Mouse (Mus musculus): ENCODE measurements around the gene Usmg5.
A peak's percentile ranks its signal among the peaks of the same experiment; 100 is the strongest.

The Usmg5 gene

DNA sequence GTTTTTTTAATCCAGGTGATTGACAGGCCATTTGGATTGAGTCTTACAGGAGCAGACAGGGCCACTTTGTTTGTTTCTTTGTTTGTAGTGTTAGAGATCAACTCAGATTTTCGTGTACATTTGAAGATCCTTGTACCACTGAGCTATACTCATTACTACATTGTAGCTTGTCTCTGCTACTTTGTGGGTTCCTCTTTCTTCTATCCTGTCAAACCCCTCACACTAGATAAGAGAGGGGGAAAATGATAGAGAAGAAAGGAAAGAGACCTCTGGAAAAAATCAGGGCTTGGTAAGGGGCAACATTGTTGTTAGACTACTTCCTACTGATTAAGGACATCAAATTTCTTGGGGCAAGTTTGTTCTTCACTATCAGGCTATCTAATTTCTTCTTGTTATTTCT, 32.8 kb downstream of the Usmg5 start:
- DNase-seq (ENCODE audit: low spot score): no peak

DNA sequence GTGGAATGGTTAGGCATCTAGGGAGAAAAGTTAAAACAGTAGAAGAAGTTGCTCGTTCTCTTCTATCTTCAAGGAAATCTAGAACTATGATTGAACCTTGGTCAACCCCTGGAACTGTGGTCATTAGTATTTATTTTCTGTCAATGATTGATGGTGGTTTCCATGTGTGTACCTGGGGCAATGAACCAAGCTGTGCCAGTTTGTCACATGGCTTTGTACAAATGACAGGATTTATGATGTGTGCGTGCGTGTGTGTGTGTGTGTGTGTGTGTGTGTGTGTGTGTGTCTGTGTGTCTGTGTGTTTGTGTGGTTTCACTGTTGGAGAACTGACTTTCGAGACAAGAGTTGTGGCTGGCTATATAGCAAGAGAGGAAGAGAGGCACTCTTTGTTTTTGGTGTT, 37.0 kb downstream of the Usmg5 start:
- peak; percentile 35 for DNase-seq (ENCODE audit: low spot score)

DNA sequence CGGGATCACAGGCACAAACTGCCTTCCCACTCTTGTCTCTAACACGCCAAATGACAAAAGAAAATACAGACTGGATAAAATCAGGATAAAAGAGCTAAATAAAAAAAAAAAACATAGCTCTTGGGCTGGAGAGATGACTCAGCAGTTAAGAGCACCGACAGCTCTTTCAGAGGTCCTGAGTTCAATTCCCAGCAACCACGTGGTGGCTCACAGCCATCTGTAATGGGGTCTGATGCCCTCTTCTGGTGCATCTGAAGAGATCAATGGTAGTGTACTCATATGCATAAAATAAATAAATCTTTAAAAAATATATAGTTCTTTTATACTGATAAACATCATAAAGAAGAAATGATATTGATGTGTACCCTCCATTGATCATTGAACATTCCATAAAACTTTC, 37.5 kb downstream of the Usmg5 start:
- DNase-seq (ENCODE audit: low spot score): no peak

DNA sequence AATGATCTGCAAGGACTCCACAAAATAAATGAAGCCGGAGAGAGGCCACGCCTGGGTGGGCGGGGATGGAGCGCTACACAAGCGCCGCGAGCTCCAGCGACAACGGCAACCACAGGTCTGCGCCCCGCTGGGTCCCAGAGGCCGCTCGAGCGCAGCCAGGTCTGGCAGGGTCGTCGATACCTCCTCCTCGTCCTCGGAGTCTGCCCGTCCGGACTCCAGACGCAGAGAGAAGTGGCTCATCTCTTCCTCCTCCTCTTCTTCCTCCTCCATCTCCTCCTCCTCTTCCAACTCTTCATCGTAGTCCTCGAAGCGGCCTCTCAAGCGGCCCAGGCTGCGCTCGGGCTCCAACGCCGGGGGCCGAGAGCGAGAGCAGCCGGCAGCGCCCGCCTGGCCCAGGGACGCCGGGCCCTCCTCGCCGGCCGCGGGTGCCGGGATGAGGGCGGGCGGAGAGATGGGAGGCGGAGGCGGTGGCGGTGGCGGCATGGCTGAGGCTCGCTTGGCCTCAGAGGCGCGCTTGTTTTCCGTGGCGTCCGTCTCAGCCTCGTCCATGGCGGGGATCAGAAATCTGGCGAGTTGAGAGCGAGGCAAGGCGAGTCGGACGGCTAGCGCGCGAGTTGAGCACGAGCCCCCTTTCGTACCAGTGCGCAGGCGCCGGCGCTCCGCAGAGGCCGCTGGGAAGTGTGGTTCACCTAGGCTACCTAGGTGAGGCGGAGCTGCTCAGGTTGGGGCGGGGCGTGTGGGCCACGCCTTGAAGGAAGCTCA, 40.0 kb downstream of the Usmg5 start, which contains the start of gene Pcgf6:
Gene Pcgf6, minus strand, starts transcription at position 636 of the 762 bp plus-strand sequence.
- DNase-seq (ENCODE audit: low spot score): peak; percentile 84

DNA sequence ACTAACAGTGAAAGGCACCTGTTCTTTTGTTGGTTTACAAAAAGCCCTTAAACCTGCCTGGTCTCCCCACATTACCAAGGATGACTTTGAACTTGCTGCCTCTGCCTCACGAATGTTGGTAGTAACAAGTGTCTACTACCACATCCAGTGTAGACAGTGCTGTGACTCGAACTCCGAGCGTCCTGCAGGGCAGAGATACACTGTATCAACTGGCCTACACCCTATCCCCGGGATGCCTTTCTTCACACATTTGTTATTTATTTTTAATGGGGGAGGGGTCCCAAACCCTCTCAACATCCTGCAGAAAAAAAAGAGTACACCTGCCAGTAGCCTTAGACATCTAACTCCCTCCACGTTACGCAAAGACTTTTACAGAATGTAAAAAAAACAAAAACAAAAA, 40.6 kb downstream of the Usmg5 start:
- DNase-seq (ENCODE audit: low spot score): no peak

DNA sequence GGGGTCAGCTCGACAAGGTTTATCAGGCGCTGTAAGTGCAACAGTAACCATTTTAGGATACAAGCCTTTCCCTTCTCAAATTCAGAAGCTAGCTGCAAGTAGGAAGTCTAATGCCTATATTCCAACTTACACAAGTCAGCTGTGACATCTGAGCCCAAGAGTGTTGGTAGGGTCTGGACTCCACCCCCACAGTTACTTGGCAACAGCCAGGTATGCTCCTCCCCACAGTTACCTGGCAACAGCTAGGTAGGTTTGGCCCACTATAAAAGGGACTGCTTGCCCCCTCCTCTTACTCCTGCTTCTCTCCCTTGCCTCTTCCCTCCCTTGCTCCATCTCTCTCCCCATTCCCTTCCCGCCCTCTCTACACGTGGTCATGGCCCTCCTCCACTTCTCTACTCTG, 41.4 kb downstream of the Usmg5 start:
- DNase-seq (ENCODE audit: low spot score): no peak

DNA sequence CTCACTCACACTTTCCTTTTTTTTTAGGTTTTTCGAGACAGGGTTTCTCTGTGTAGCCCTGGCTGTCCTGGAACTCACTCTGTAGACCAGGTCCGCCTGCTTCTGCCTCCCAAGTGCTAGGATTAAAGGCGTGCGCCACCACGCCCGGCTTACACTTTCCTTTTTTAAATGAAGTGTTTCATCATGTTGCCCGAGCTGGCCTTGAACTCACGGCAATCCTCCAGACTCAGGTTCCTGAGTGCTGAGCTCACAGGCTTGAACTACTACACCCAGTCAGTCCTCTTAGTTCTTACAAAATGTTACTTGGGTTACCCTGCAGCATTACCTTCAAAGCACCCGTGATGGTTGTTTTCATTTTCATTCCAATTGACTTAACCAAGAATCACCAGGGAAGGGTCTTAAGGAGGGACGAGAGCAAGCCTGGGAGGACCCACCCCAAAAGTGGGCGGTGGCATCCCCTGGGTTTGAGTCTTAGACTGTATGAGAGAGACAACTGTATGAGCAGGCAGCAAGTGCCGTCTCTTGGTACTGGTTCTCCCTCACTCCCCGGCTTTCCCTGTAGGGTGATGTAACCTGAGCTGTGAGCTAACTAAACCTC, 43.1 kb downstream of the Usmg5 start:
- no peak for DNase-seq (ENCODE audit: low spot score)

DNA sequence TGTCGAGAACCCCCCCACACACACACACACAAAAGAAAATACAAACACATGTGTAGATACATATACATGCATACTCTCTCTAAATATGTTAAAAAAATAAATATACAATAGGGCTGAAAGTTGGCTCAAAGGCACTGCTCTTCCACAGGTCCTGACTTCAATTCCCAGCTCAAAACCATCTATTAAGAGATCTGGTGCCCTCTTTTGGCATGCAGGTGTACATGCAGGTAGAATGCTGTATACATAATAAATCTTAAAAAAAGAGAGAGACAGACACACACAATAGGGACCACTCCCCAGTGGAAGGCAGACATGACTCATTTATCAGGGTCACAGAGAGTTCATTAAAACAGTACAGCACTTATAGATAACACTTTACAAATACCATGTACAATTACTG, 44.1 kb downstream of the Usmg5 start:
- DNase-seq (ENCODE audit: low spot score): no peak

DNA sequence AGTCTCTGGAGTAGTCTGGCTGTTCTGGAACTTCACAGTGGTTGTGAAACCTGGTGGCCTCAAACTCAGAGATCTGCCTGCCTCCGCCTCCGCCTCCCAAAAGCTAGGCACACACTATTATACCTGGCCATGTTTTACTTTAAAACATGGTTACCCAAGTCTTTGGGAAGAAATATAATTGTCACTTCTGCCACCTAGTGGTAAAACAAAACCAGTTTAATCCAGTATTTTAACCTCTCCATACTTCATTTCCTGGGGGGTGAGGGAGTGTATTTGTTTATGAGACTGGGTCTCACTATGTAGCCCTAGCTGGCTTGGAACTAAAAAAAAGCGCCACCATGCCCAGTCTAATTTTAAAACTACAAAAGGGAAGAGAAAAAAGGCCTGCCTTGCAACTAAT, 46.8 kb downstream of the Usmg5 start:
- no peak for DNase-seq (ENCODE audit: low spot score)

DNA sequence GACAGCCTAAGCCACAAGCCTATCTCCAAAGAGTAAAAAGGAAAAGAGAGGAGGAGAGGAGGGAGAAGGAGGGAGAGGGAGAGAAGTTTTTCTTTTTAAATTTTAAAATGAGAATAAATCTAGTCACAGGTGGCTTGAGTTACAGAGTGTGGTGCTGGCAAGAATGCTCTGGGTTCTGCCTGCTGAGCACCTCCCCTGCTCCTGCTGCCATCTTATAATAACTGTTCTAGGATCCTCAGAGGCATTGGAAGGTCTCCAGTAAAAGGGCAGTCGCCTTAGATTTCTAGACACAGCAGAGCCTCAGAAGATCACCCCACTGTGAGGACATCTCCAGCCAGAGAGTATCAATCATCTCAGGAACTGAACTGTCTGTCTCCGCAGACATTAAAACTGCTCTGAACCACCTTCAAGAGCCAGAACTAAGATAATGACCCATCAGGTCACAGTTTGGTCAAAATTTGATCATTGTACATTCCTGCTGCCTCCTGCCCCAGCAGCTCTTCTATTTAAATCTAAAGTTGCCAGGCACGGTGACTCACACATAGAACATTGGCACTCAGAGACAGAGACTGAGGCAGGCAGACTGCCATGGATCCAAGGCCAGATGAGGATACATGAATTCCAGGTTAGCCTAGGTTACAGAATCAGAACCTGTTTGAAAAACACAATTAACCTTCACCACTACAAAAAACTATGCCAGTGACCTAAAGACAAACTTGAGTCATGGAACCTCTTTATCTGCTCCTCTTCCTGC, 49.5 kb downstream of the Usmg5 start:
- DNase-seq (ENCODE audit: low spot score): no peak

DNA sequence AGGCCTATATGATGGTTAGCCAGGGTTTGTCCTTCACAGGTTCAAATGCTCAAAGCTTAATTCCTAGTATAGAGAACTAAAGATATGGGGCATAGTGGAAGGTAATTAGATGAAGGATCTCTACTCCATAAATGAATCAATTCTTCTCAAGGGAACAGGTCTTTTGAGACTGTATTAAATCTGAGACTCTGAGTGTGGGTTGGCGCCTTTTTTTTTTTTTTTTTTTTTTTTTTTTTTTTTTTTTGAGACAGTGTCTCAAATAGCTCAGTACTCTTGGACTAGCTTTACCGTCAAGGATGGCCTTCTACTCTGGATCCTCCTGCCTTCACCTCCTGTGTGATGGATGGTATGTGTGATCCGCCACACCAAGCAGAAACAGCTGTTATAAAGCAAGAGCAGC, 53.9 kb downstream of the Usmg5 start:
- DNase-seq (ENCODE audit: low spot score): no peak

DNA sequence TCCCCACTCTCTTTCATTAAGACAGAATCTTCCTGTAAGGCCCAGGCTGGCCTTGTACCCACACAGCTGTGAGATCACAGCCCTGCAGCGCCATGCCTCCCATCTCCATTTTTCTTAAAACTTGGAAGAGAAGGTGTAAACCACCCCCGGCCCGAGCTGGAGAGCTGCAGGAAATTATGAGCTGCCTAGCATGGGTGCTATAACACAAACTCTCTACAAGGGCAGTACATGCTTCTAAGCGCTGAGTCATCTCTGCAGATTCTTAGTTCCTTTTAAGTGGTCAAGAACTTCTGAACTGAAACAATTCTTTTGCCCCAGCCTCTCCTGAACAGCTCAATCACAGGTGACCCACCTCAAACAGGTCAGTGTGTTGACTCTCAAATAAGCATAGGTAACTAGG, 55.5 kb downstream of the Usmg5 start:
- DNase-seq (ENCODE audit: low spot score): no peak

Measured in urinary bladder, postnatal 14 days (tissue).